Mouse (Mus musculus) embryonic facial prominence, embryonic 14.5 days (tissue): ENCODE results near the gene Olfr620. TPM values are rescaled to one million over a fixed set of nuclear protein-coding genes. Genes with fewer than 3 reads are reported as not detected.

Experiments used
- ATAC-seq: fragments of 200-750 bp; cut with Nextera tagmentation; 2 replicates; pipeline ENCODE4 v1.8.0; 2017; ENCODE audit warnings: low read depth, moderate number of reproducible peaks, moderate TSS enrichment
- DNase-seq: peaks from one replicate; pipeline ENCODE4 v3.0.0-alpha.2; 2015; ENCODE audit warnings: low spot score
- H3K27ac ChIP-seq: fragments of 300-500 bp; sonication (generic); replicated peaks from 2 replicates; pipeline ENCODE4 v1.5.1; 2014; ENCODE audit warnings: low read depth, mild to moderate bottlenecking, low read length, moderate library complexity
- H3K27me3 ChIP-seq: fragments of 300-500 bp; sonication (generic); replicated peaks from 2 replicates; pipeline ENCODE4 v1.6.1; 2014; ENCODE audit warnings: low read length; ENCODE audit not compliant: control insufficient read depth, insufficient read depth
- H3K36me3 ChIP-seq: fragments of 300-500 bp; sonication (generic); 2 replicates; pipeline ENCODE4 v1.6.1; 2014; ENCODE audit warnings: low read length, mixed read lengths; ENCODE audit not compliant: control insufficient read depth, insufficient read depth
- H3K4me1 ChIP-seq: fragments of 300-500 bp; sonication (generic); 2 replicates; pipeline ENCODE4 v1.6.1; 2014; ENCODE audit warnings: antibody characterized with exemption, low read length; ENCODE audit not compliant: control insufficient read depth, insufficient read depth
- H3K4me2 ChIP-seq: fragments of 300-500 bp; sonication (generic); 2 replicates; pipeline ENCODE4 v1.6.1; 2014; ENCODE audit warnings: low read depth, mild to moderate bottlenecking, low read length, moderate library complexity, mixed read lengths
- H3K4me3 ChIP-seq: fragments of 300-500 bp; sonication (generic); 2 replicates; pipeline ENCODE4 v1.5.1; 2014; ENCODE audit warnings: low read depth, mild to moderate bottlenecking, low read length
- H3K9ac ChIP-seq: fragments of 300-500 bp; sonication (generic); 2 replicates; pipeline ENCODE4 v1.6.1; 2014; ENCODE audit warnings: low read depth, mild to moderate bottlenecking, low read length, moderate library complexity, mixed read lengths
- H3K9me3 ChIP-seq: fragments of 300-500 bp; sonication (generic); 2 replicates; pipeline ENCODE4 v1.6.1; 2016; ENCODE audit warnings: low read length; ENCODE audit not compliant: control insufficient read depth
- WGBS: fragments of 180-500 bp; shearing (Covaris S2); extraction: QIAGEN DNeasy Blood & Tissue Kit; methylation state at CpG from one replicate; pipeline ENCODE4 v1.1.7; 2014; 5-methylcytosine and 5-hydroxymethylcytosine counted together
- microRNA-seq: library from miRNA; unstranded; fragments of <30 nt; microRNA quantifications from one replicate; pipeline ENCODE4, GENCODE M21; 2016; ENCODE audit warnings: borderline number of aligned reads
- polyA plus RNA-seq: library from polyadenylated mRNA; unstranded; fragments of >200 nt; fragmentation: Nextera tagmentation; extraction: Ambion mirVana; gene quantifications from 2 replicates; pipeline ENCODE4 v1.2.1, GENCODE M21; 2014

Gene Olfr620
- polyA plus RNA-seq, 1 experiment from 2014 or later, result not detected

DNA sequence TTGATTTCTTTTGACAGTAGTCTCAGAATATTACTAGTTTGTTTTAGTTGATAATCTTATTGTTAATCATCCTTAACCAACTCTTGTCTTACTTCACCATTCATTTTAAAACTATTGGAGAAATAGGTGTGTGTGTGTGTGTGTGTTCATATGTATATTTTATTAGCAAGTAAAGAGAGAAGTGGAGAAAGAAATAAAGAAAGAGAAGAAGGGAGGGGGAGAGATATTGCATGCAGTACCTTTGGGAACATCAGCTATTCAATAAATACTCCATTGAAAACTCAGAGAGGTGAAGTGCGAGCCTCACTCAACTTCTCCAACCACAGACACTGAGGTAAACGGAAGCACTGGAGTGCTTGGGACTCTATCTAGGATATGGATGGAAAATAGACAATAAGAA, 56.6 kb downstream of the Olfr620 start, which contains the start of gene Olfr615:
Gene Olfr615 (plus strand): TSS at position 301 of the 400 bp plus-strand sequence.
- no peak for ATAC-seq
- 76% methylated on average over 2 of the region's 2 CpGs for WGBS
- Histone ChIP-seq H3K9me3 (no peaks in the 10 kb centered on the region), H3K27me3 (no peaks in the 10 kb centered on the region), H3K4me1 (no peaks in the 10 kb centered on the region), H3K4me2 (no peak within 1 kb of the TSS), H3K27ac (no peak within 1 kb of the TSS), H3K9ac (no peak within 1 kb of the TSS), H3K4me3 (no peak within 1 kb of the TSS), H3K36me3 (no peaks in the 10 kb centered on the region)
- no peak for DNase-seq

Small RNA genes within 50 kb of the gene (microRNA-seq; reads per million reads assigned to microRNA genes)
- not detected for gene Gm26506

Other genes with a start within 250 kb of the Olfr620 start
- not detected in 2 replicates for gene Olfr601, start 249.9 kb downstream of the Olfr620 start, polyA plus RNA-seq
- gene Olfr603, start 226.4 kb downstream of the Olfr620 start, polyA plus RNA-seq, result not detected in 2 replicates
- not detected in 2 replicates for gene Usp17lc, start 197.5 kb downstream of the Olfr620 start, polyA plus RNA-seq
- not detected in 2 replicates for gene Olfr605, start 167.1 kb downstream of the Olfr620 start, polyA plus RNA-seq
- gene Olfr606, start 163.5 kb downstream of the Olfr620 start, polyA plus RNA-seq, result not detected in 2 replicates
- gene Olfr607, start 148.4 kb downstream of the Olfr620 start, polyA plus RNA-seq, result not detected in 2 replicates
- gene Olfr608, start 142.7 kb downstream of the Olfr620 start, polyA plus RNA-seq, result not detected in 2 replicates
- not detected in 2 replicates for gene Olfr609, start 114.5 kb downstream of the Olfr620 start, polyA plus RNA-seq
- 0.18 TPM in 1 of 2 replicates, not detected in the other for gene Olfr610, start 100.4 kb downstream of the Olfr620 start, polyA plus RNA-seq
- not detected in 2 replicates for gene Olfr611, start 91.7 kb downstream of the Olfr620 start, polyA plus RNA-seq
- not detected in 2 replicates for gene Olfr612, start 69.8 kb downstream of the Olfr620 start, polyA plus RNA-seq
- gene Olfr613, start 64.5 kb downstream of the Olfr620 start, polyA plus RNA-seq, result not detected in 2 replicates
- 0.06 and 0.14 TPM in 2 replicates for gene Olfr615, start 56.5 kb downstream of the Olfr620 start, polyA plus RNA-seq
- gene Olfr616, start 43.4 kb downstream of the Olfr620 start, polyA plus RNA-seq, result not detected in 2 replicates
- gene Olfr617, start 39.5 kb downstream of the Olfr620 start, polyA plus RNA-seq, result not detected in 2 replicates
- gene Olfr618, start 22.4 kb downstream of the Olfr620 start, polyA plus RNA-seq, result not detected in 2 replicates
- not detected in 2 replicates for gene Olfr619, start 12.0 kb downstream of the Olfr620 start, polyA plus RNA-seq
- gene Olfr622, start 30.2 kb upstream of the Olfr620 start, polyA plus RNA-seq, result 0.12 and 0.13 TPM in 2 replicates
- gene Olfr623, start 51.2 kb upstream of the Olfr620 start, polyA plus RNA-seq, result not detected in 2 replicates
- 0.04 and 0.06 TPM in 2 replicates for gene Olfr624, start 58.7 kb upstream of the Olfr620 start, polyA plus RNA-seq
- not detected in 2 replicates for gene Olfr625-ps1, start 70.2 kb upstream of the Olfr620 start, polyA plus RNA-seq
- not detected in 2 replicates for gene Olfr243, start 102.1 kb upstream of the Olfr620 start, polyA plus RNA-seq
- gene Olfr628, start 117.8 kb upstream of the Olfr620 start, polyA plus RNA-seq, result 0.14 TPM in 1 of 2 replicates, not detected in the other
- gene Olfr629, start 132.4 kb upstream of the Olfr620 start, polyA plus RNA-seq, result not detected in 2 replicates
- gene Olfr630, start 144.8 kb upstream of the Olfr620 start, polyA plus RNA-seq, result 0.07 TPM in 1 of 2 replicates, not detected in the other
- 0.12 and 0.26 TPM in 2 replicates for gene Olfr69, start 159.1 kb upstream of the Olfr620 start, polyA plus RNA-seq
- gene Olfr68, start 167.2 kb upstream of the Olfr620 start, polyA plus RNA-seq, result not detected in 2 replicates
- not detected in 2 replicates for gene Olfr67, start 179.3 kb upstream of the Olfr620 start, polyA plus RNA-seq
- gene Hbb-bt, start 201.5 kb upstream of the Olfr620 start, polyA plus RNA-seq, result 4,240 and 4,969 TPM in 2 replicates
- gene Hbb-bs, start 215.6 kb upstream of the Olfr620 start, polyA plus RNA-seq, result 10,123 and 13,531 TPM in 2 replicates
- gene Hbb-bh2, start 228.0 kb upstream of the Olfr620 start, polyA plus RNA-seq, result not detected in 2 replicates
- gene Hbb-bh1, start 230.6 kb upstream of the Olfr620 start, polyA plus RNA-seq, result 3.6 and 8.0 TPM in 2 replicates
- 391 and 1,497 TPM in 2 replicates for gene Hbb-y, start 240.7 kb upstream of the Olfr620 start, polyA plus RNA-seq